Mouse (Mus musculus) stomach, embryonic 14.5 days (tissue): ENCODE results near the gene 4930579F01Rik. TPM values are rescaled to one million over a fixed set of nuclear protein-coding genes. Genes with fewer than 3 reads are reported as not detected.
"Not testable (repeated sequence)": the region's sequence is repeated elsewhere in the genome, so short reads cannot be mapped to it uniquely, and the experiment has no call there.

Experiments used
- ATAC-seq: fragments of 200-750 bp; cut with Nextera tagmentation; 2 replicates; pipeline ENCODE4 v1.8.0; 2017; ENCODE audit warnings: low read depth, moderate TSS enrichment; ENCODE audit not compliant: insufficient number of reproducible peaks, insufficient read depth, low FRiP score
- H3K27ac ChIP-seq: fragments of 300-500 bp; sonication (generic); 2 replicates; pipeline ENCODE4 v1.5.1; 2014; ENCODE audit warnings: mild to moderate bottlenecking, low read length, moderate library complexity, mixed read lengths
- H3K27me3 ChIP-seq: fragments of 300-500 bp; sonication (generic); 2 replicates; pipeline ENCODE4 v1.6.1; 2014; ENCODE audit warnings: low read length, control low read depth, mixed read lengths; ENCODE audit not compliant: control insufficient read depth, insufficient read depth
- H3K36me3 ChIP-seq: fragments of 300-500 bp; sonication (generic); 2 replicates; pipeline ENCODE4 v1.6.1; 2014; ENCODE audit warnings: mild to moderate bottlenecking, control low read depth, low read length, moderate library complexity, mixed read lengths; ENCODE audit not compliant: control insufficient read depth, insufficient read depth
- H3K4me1 ChIP-seq: fragments of 300-500 bp; sonication (generic); 2 replicates; pipeline ENCODE4 v1.6.1; 2014; ENCODE audit warnings: low read length, control low read depth, mixed read lengths; ENCODE audit not compliant: control insufficient read depth, insufficient read depth
- H3K4me2 ChIP-seq: fragments of 300-500 bp; sonication (generic); replicated peaks from 2 replicates; pipeline ENCODE4 v1.6.1; 2014; ENCODE audit warnings: low read depth, low read length, control low read depth
- H3K4me3 ChIP-seq: fragments of 300-500 bp; sonication (generic); 2 replicates; pipeline ENCODE4 v1.5.1; 2014; ENCODE audit warnings: low read depth, low read length, control low read depth
- H3K9ac ChIP-seq: fragments of 300-500 bp; sonication (generic); replicated peaks from 2 replicates; pipeline ENCODE4 v1.6.1; 2014; ENCODE audit warnings: low read depth, mild to moderate bottlenecking, control low read depth, low read length, moderate library complexity, mixed read lengths
- H3K9me3 ChIP-seq: fragments of 300-500 bp; sonication (generic); 2 replicates; pipeline ENCODE4 v1.6.1; 2016; ENCODE audit warnings: low read depth, low read length, control low read depth; ENCODE audit not compliant: control insufficient read depth
- WGBS: fragments of 180-500 bp; shearing (Covaris S2); extraction: QIAGEN DNeasy Blood & Tissue Kit; methylation state at CpG from one replicate; pipeline ENCODE4 v1.1.7; 2014; 5-methylcytosine and 5-hydroxymethylcytosine counted together
- polyA plus RNA-seq: library from polyadenylated mRNA; unstranded; fragments of >200 nt; fragmentation: Nextera tagmentation; extraction: Ambion mirVana; gene quantifications from 2 replicates; pipeline ENCODE4 v1.2.1, GENCODE M21; 2014

Gene 4930579F01Rik
- polyA plus RNA-seq, 1 experiment from 2014 or later = 0.80 TPM

DNA sequence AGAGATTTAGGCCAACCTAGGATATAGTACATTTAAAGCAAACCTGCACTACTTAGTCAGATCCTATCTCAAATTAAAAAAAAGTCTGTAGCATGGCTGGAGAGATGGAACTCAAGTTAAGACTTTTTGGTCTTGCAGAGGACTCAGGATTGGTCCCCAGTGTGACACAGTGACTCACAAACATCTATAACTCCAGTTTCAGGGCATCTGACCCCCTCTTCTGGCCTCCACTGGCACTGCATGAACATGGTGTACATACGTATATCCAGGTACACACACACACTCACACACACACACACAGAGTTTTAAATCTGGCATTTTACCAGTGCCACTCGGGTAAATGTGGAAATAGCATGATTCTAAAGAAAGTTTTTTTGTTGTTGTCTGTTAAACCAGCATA, 44.8 kb downstream of the 4930579F01Rik start:
- WGBS = 93% methylated on average over 2 of the region's 2 CpGs
- H3K4me3 ChIP-seq = no peak overlapping the region
- no peaks in the 10 kb centered on the region for H3K9me3 ChIP-seq
- H3K27me3 ChIP-seq = no peaks in the 10 kb centered on the region
- no peaks in the 10 kb centered on the region; the same call in 1 of the 2 replicates for H3K36me3 ChIP-seq
- H3K27ac ChIP-seq = no peak overlapping the region
- ATAC-seq = no peak
- no peak overlapping the region for H3K9ac ChIP-seq
- no peak overlapping the region for H3K4me2 ChIP-seq
- no peaks in the 10 kb centered on the region for H3K4me1 ChIP-seq

GRCm38 (mm10) chr3:138144642-138145171, 48.9 kb downstream of the 4930579F01Rik start, which contains the start of gene Mttp:
Gene Mttp (minus strand): TSS chr3:138144968.
- Histone ChIP-seq H3K9ac (peak within 1 kb of the TSS; percentile 57), H3K9me3 (no peaks in the 10 kb centered on the region), H3K4me3 (peak within 1 kb of the TSS; percentile 55), H3K27me3 (no peaks in the 10 kb centered on the region), H3K4me1 (no peaks in the 10 kb centered on the region), H3K4me2 (peak within 1 kb of the TSS; percentile 80), H3K27ac (peak within 1 kb of the TSS; percentile 99), H3K36me3 (no peaks in the 10 kb centered on the region; the same call in 1 of the 2 replicates)
- ATAC-seq = no peak
- WGBS = 2% methylated on average over 8 of the region's 8 CpGs

DNA sequence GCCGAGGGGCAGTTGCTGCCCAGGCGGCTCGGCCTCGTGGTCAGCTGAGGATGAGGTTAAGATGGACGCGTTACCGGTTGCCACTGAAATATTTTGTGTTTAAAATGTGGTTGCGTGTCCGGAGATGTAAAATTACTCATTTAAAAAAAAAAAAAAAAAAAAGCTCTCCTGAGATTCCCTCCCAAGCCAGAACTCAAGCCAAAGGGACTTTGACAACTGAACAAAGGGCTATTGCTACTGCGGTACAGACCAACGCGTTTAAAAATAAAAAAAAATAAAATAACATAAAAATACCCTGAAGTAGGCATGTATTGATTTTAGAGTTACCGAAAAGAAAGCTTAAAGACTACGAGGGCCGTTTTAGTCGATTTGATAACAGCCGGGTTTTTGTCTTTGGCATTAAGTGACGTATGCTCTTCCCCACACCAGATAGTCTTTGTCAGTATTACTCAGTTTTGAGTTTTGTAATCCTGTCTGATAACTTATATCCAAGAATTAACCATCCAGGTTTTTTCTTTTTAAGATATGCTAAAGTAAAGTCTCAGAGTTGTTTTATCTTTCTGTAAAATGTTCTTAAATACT, 49.5 kb downstream of the 4930579F01Rik start:
- H3K27me3 ChIP-seq = no peaks in the 10 kb centered on the region
- peak overlapping the region; percentile 99 for H3K27ac ChIP-seq
- peak overlapping the region; percentile 80 for H3K4me2 ChIP-seq
- no peaks in the 10 kb centered on the region for H3K9me3 ChIP-seq
- H3K4me1 ChIP-seq = no peaks in the 10 kb centered on the region
- no peak; the same call in 1 of the 2 replicates for ATAC-seq
- H3K36me3 ChIP-seq = no peaks in the 10 kb centered on the region; the same call in 1 of the 2 replicates
- peak overlapping the region; percentile 55 for H3K4me3 ChIP-seq
- under 1% methylated on average over 18 of the region's 18 CpGs for whole genome bisulfite sequencing
- peak overlapping the region; percentile 57 for H3K9ac ChIP-seq

DNA sequence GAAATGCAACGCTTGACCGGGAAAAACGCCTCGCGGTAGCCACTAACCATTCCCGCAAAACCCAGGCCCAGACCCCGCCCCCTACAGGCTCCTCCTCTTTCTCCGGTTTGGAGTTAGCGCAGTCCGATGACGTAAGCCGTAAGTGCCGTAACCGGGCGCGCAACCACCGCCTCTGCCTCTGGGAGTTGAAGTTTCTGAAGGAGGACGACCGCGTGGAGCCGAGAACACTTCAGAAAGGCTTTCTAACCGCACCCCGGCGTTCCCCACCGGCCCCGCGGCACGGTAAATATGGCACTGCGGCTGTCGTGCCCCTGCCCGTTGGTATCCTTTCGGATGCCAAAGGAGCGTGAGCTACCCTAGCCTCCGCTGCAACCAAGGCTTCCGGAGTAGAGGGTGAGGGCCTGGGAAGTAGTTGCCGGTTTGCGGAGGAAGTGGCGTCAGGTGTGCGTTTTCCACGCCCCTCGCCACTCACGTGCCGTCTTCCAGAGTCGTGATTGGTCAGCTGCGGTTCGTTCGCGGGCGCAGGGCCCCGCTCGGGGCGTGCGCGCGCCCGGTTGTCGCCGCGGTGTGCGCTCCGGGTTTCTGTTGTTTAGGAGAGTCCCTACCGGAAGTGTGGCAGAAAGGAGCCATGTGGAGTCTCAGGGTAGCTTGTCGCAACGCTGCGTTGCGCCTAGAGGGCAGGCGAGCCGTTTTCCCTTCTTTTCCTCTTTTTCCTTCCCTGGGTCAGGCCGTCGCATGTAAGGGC, 50.1 kb downstream of the 4930579F01Rik start, which contains the start of gene Trmt10a:
Gene Trmt10a, plus strand, starts transcription at position 134 of the 745 bp plus-strand sequence.
- no peaks in the 10 kb centered on the region for H3K36me3 ChIP-seq
- peak within 1 kb of the TSS; percentile 55 for H3K4me3 ChIP-seq
- H3K27ac ChIP-seq = peak within 1 kb of the TSS; percentile 99
- no peaks in the 10 kb centered on the region for H3K4me1 ChIP-seq
- H3K27me3 ChIP-seq = no peaks in the 10 kb centered on the region
- H3K9me3 ChIP-seq = no peaks in the 10 kb centered on the region
- peak within 1 kb of the TSS; percentile 57 for H3K9ac ChIP-seq
- peak within 1 kb of the TSS; percentile 80 for H3K4me2 ChIP-seq
- peak; percentile 98 for ATAC-seq
- WGBS = under 1% methylated on average over 70 of the region's 70 CpGs

GRCm38 (mm10) chr3:138142733-138143314, 50.8 kb downstream of the 4930579F01Rik start:
- H3K9me3 ChIP-seq = no peaks in the 10 kb centered on the region
- H3K4me2 ChIP-seq = peak overlapping the region; percentile 35
- H3K4me1 ChIP-seq = no peaks in the 10 kb centered on the region
- 5% methylated on average over 12 of the region's 12 CpGs for WGBS
- H3K4me3 ChIP-seq = peak overlapping the region; percentile 55
- peak overlapping the region; percentile 57 for H3K9ac ChIP-seq
- no peaks in the 10 kb centered on the region for H3K27me3 ChIP-seq
- H3K36me3 ChIP-seq = no peaks in the 10 kb centered on the region
- H3K27ac ChIP-seq = peak overlapping the region; percentile 99
- no peak for ATAC-seq

DNA sequence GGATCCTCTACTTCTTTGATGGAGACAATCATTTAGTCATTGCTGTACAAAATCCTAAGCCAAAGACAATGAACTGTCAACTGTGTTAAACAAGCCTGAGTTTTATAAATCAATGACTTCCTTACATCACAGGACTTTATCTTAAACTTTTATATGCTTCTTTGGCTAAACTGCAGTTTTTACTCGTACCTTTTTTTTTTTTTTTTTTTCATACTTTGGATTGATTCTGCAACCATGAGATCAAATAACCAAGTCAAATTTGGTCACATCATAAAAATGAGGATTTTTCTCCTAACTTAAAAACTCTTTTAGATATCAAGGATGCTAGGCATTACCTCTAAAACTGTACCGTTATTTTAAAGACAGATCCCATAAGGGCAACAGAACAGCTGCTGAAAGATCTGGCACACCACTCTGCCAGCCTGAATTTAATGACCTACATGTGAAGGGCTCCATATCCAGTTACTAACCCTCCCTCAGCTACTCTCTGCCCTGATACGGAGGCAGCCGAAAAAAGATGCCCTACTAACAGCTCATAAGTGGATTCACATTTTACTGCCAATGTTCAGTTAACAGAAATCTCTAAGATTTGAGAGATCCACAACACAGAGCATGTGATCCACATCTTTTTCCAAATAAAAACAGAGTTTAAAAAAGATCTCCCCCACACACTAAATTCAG, 51.4 kb downstream of the 4930579F01Rik start:
- no peaks in the 10 kb centered on the region for H3K9me3 ChIP-seq
- H3K4me1 ChIP-seq = no peaks in the 10 kb centered on the region
- no peaks in the 10 kb centered on the region for H3K27me3 ChIP-seq
- 62% methylated on average over 4 of the region's 4 CpGs for WGBS
- no peaks in the 10 kb centered on the region for H3K36me3 ChIP-seq
- H3K4me2 ChIP-seq = peak overlapping the region; percentile 35
- H3K9ac ChIP-seq = no peak overlapping the region
- H3K27ac ChIP-seq = no peak overlapping the region
- no peak for ATAC-seq
- peak overlapping the region; percentile 55 for H3K4me3 ChIP-seq

DNA sequence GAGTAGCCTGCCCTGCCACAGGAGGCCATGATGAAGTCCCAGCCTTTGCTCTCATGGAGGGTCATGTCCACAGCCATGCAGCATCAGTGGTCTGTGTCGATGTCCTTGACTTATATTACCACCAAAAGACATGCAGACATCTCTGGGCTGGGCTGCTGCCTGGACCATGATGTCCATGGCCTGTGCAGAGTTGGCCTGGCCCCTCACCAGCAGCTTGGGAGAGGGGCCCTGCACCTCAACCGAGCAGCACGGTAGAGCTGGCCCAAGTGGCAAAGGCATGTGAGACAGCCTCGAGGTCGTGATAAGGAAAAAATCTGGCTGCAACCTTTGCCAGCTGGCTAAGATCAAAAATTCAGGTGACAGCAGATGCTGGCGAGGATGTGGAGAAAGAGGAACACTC, 54.0 kb downstream of the 4930579F01Rik start:
- ATAC-seq = no peak

DNA sequence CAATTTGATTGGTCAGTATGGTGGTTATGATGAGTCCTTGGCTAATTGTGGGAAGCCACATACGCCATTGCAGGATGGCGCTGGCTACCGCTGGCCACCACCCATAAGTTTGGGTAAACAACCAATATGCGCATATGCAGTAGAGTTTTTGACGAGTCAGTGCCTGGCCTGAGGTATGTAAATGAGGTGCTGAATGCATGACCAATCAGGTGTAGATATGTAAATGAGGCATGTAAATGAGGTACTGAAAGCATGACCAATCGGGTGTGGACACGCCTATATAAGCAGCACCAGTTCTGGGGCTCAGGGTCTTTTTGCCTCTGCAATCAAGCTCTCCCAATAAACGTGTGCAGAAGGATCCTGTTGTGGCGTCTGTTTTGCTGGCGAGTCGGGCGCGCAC, 55.5 kb downstream of the 4930579F01Rik start:
- not testable (repeated sequence) for H3K9me3 ChIP-seq, H3K36me3 ChIP-seq, ATAC-seq, H3K27me3 ChIP-seq, H3K4me1 ChIP-seq, H3K4me2 ChIP-seq, H3K9ac ChIP-seq, H3K27ac ChIP-seq, H3K4me3 ChIP-seq
- WGBS = 98% methylated on average over 13 of the region's 13 CpGs

More for the DNA sequence above, 54.0 kb downstream of the 4930579F01Rik start:
- no peaks in the 10 kb centered on the region for H3K9me3 ChIP-seq
- H3K4me3 ChIP-seq = no peak overlapping the region
- H3K4me1 ChIP-seq = no peaks in the 10 kb centered on the region
- no peaks in the 10 kb centered on the region for H3K36me3 ChIP-seq
- H3K27ac ChIP-seq = no peak overlapping the region
- 91% methylated on average over 6 of the region's 6 CpGs for WGBS
- no peak overlapping the region for H3K4me2 ChIP-seq
- no peak overlapping the region for H3K9ac ChIP-seq
- H3K27me3 ChIP-seq = no peaks in the 10 kb centered on the region
